Mouse (Mus musculus) left cerebral cortex, postnatal 25 days (tissue): ENCODE data around the gene Fgfr2. TPM values are rescaled to one million over a fixed set of nuclear protein-coding genes. Genes with fewer than 3 reads are reported as not detected.
A peak's percentile ranks its signal among the peaks of the same experiment; 100 is the strongest.
"Not testable (repeated sequence)": the region's sequence is repeated elsewhere in the genome, so short reads cannot be mapped to it uniquely, and the experiment has no call there.

Experiments used
- DNase-seq, 2 experiments: peaks; one replicate each; pipeline ENCODE4 v3.0.0; 2022; ENCODE audit warnings: low spot score in 2 of 2, mixed read lengths in 1 of 2
- intact Hi-C: fragments of 180-260 bp; cut with DNase I; formaldehyde crosslinking; loops from one replicate; pipeline ENCODE4 v1.15.1; 2025
- total RNA-seq, 2 experiments: library from RNA; stranded (reverse); gene quantifications; 2 replicates each; pipeline ENCODE4 v1.2.3; 2021

Gene Fgfr2
- total RNA-seq, 2 experiments from 2014 or later: 37.1 to 42.0 TPM

- no peak for DNase-seq
- intact Hi-C loops: loop anchor here (10.0 kb wide), 1 partner anchor 89 kb away; no protein-coding TSS in a partner anchor
These were observed 2649.3 kb downstream of the Fgfr2 start for GRCm38 (mm10) chr7:130473881-130474280.

GRCm38 (mm10) chr7:130472683-130473082 is 2650.5 kb downstream of the Fgfr2 start:
- intact Hi-C loops: loop anchor here (10.0 kb wide), 1 partner anchor 88 kb away; no protein-coding TSS in a partner anchor
- no peak for DNase-seq

GRCm38 (mm10) chr7:130471045-130471444 is 2652.1 kb downstream of the Fgfr2 start:
- intact Hi-C loops: loop anchor here (10.0 kb wide), 1 partner anchor 86 kb away; no protein-coding TSS in a partner anchor
- DNase-seq: no peak

GRCm38 (mm10) chr7:130455587-130456246 is 2667.4 kb downstream of the Fgfr2 start:
- no peak for DNase-seq
- intact Hi-C loops: no loop called here

GRCm38 (mm10) chr7:130454226-130454625 is 2668.9 kb downstream of the Fgfr2 start:
- intact Hi-C loops: no loop called here
- DNase-seq: no peak

GRCm38 (mm10) chr7:130435776-130436175 is 2687.4 kb downstream of the Fgfr2 start:
- no peak for DNase-seq
- intact Hi-C loops: no loop called here

- intact Hi-C loops: no loop called here
- DNase-seq: no peak
These were observed 2691.0 kb downstream of the Fgfr2 start for GRCm38 (mm10) chr7:130432141-130432540.

- DNase-seq: no peak
- intact Hi-C loops: no loop called here
These were observed 2696.6 kb downstream of the Fgfr2 start for GRCm38 (mm10) chr7:130426586-130426985.

GRCm38 (mm10) chr7:130425991-130426390 is 2697.2 kb downstream of the Fgfr2 start:
- intact Hi-C loops: no loop called here
- DNase-seq: no peak

- no peak for DNase-seq
- intact Hi-C loops: no loop called here
These were observed 2703.2 kb downstream of the Fgfr2 start for GRCm38 (mm10) chr7:130419961-130420360.

GRCm38 (mm10) chr7:130407622-130408021 is 2715.5 kb downstream of the Fgfr2 start:
- DNase-seq: no peak
- intact Hi-C loops: no loop called here

- intact Hi-C loops: no loop called here
- no peak for DNase-seq
These were observed 2719.8 kb downstream of the Fgfr2 start for GRCm38 (mm10) chr7:130403346-130403745.

- intact Hi-C loops: no loop called here
- no peak for DNase-seq
These were observed 2728.5 kb downstream of the Fgfr2 start for GRCm38 (mm10) chr7:130394697-130395096.

GRCm38 (mm10) chr7:130390060-130390459 is 2733.1 kb downstream of the Fgfr2 start:
- DNase-seq, intact Hi-C loops: not testable (repeated sequence)

GRCm38 (mm10) chr7:130386308-130386707 is 2736.8 kb downstream of the Fgfr2 start:
- peak in 1 of 2 experiments; percentile 15 for DNase-seq
- intact Hi-C loops: loop anchor here (10.0 kb wide), 1 partner anchor 88 kb away; no protein-coding TSS in a partner anchor

GRCm38 (mm10) chr7:130385732-130386294 is 2737.3 kb downstream of the Fgfr2 start:
- DNase-seq: no peak
- intact Hi-C loops: loop anchor here (10.0 kb wide), 1 partner anchor 89 kb away; no protein-coding TSS in a partner anchor

- DNase-seq: no peak
- intact Hi-C loops: loop anchor here (5.0 to 10.0 kb wide), 2 partner anchors 93 to 110 kb away; no protein-coding TSS in a partner anchor
These were observed 2741.0 kb downstream of the Fgfr2 start for GRCm38 (mm10) chr7:130382126-130382525.

GRCm38 (mm10) chr7:130381387-130381951 is 2741.7 kb downstream of the Fgfr2 start:
- DNase-seq: peak; percentile 23 to 72
- intact Hi-C loops: loop anchor here (2.0 to 10.0 kb wide), 3 partner anchors 93 to 729 kb away; no protein-coding TSS in a partner anchor

GRCm38 (mm10) chr7:130380769-130381355 is 2742.3 kb downstream of the Fgfr2 start:
- intact Hi-C loops: loop anchor here (2.0 to 10.0 kb wide), 3 partner anchors 94 to 728 kb away; no protein-coding TSS in a partner anchor
- no peak for DNase-seq

GRCm38 (mm10) chr7:130380367-130380766 is 2742.8 kb downstream of the Fgfr2 start:
- DNase-seq: no peak
- intact Hi-C loops: loop anchor here (2.0 to 10.0 kb wide), 3 partner anchors 94 to 728 kb away; no protein-coding TSS in a partner anchor
